Mouse (Mus musculus): ENCODE measurements around the gene Cep295.
A peak's percentile ranks its signal among the peaks of the same experiment; 100 is the strongest.
"Not testable (repeated sequence)": the region's sequence is repeated elsewhere in the genome, so short reads cannot be mapped to it uniquely, and the experiment has no call there.

The Cep295 gene

GRCm38 (mm10) chr9:15357484-15358275 is at the start of gene Cep295:
TSS of gene Cep295 (minus strand) at chr9:15357788.
- DNase-seq = peak; percentile 98 to 99

- DNase-seq = no peak
These were observed 40.0 kb upstream of the Cep295 start for GRCm38 (mm10) chr9:15397591-15397990.

- DNase-seq = peak in 1 of 2 experiments; percentile 1
These were observed 37.9 kb upstream of the Cep295 start for GRCm38 (mm10) chr9:15395353-15395942.

GRCm38 (mm10) chr9:15387075-15387643 is 29.6 kb upstream of the Cep295 start:
- DNase-seq = no peak

- DNase-seq = no peak
These were observed 26.7 kb upstream of the Cep295 start for GRCm38 (mm10) chr9:15384266-15384665.

GRCm38 (mm10) chr9:15366260-15366659 is 8.7 kb upstream of the Cep295 start:
- DNase-seq = no peak

GRCm38 (mm10) chr9:15365856-15366255 is 8.3 kb upstream of the Cep295 start:
- DNase-seq = no peak

GRCm38 (mm10) chr9:15364843-15365242 is 7.3 kb upstream of the Cep295 start:
- DNase-seq = no peak

- DNase-seq = no peak
These were observed 588 bp downstream of the Cep295 start for GRCm38 (mm10) chr9:15356916-15357483.

GRCm38 (mm10) chr9:15349925-15350324 is 7.7 kb downstream of the Cep295 start:
- no peak for DNase-seq

GRCm38 (mm10) chr9:15337776-15338175 is 19.8 kb downstream of the Cep295 start:
- no peak for DNase-seq

GRCm38 (mm10) chr9:15318170-15318742 is 39.3 kb downstream of the Cep295 start:
- no peak for DNase-seq

- DNase-seq = no peak
These were observed 40.1 kb downstream of the Cep295 start for GRCm38 (mm10) chr9:15317223-15318169.

GRCm38 (mm10) chr9:15316296-15316695 is 41.3 kb downstream of the Cep295 start:
- not testable (repeated sequence) for DNase-seq

- DNase-seq = no peak
These were observed 43.0 kb downstream of the Cep295 start for GRCm38 (mm10) chr9:15314619-15315018.

GRCm38 (mm10) chr9:15313633-15314032 is 44.0 kb downstream of the Cep295 start:
- no peak for DNase-seq

- DNase-seq = no peak
These were observed 45.4 kb downstream of the Cep295 start for GRCm38 (mm10) chr9:15312054-15312735.

- DNase-seq = no peak
These were observed 47.4 kb downstream of the Cep295 start for GRCm38 (mm10) chr9:15310179-15310578.

- DNase-seq = no peak
These were observed 48.2 kb downstream of the Cep295 start for GRCm38 (mm10) chr9:15309425-15309824.

- no peak for DNase-seq
These were observed 49.3 kb downstream of the Cep295 start for GRCm38 (mm10) chr9:15308254-15308653.

GRCm38 (mm10) chr9:15307257-15307656 is 50.3 kb downstream of the Cep295 start:
- DNase-seq = no peak
